Mouse (Mus musculus) thymus, postnatal 14 days (tissue): ENCODE results near the gene Efcab5.
"Not testable (repeated sequence)": the region's sequence is repeated elsewhere in the genome, so short reads cannot be mapped to it uniquely, and the experiment has no call there.

Experiments used
- DNase-seq: peaks from one replicate; pipeline ENCODE4 v3.0.0; 2021

Gene Efcab5

DNA sequence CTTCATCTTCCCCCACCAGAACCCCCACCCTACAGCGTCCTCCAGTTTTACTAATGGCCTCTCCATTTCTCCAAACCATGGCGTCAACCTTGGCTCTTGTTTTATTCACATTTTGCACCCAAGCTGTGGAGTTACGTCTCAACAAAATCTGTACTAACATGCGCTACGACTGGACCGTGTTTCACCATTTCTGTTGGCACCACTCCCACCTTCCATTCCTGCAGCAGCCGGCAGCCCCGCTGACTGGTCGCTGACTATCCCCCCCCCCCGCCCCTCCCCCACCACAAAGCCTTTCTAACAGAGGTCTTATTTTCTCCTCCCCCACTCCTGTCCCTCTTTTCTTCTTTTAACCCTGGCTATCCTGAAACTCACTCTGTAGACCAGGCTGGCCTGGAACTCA, 93.6 kb downstream of the Efcab5 start:
- DNase-seq, result no peak

DNA sequence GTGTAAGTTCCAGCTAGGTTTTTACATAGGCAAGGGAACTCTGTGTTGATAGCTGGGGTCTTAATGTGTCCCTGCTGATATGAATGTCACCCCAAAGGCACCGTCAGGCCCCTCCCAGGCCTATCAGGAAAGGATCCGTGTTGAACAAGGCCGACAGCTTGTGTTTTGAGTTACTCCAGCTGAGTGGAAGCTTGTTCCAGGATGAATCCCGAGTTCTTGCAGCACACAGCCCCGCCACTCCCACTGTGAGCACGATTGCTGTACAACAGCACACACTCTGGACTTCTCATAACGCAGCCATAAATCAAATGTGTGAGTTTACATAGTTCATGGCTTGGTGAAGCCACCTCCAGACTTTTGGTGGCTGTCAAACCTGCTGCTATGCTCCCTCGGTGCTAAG, 94.6 kb downstream of the Efcab5 start:
- DNase-seq, result no peak

DNA sequence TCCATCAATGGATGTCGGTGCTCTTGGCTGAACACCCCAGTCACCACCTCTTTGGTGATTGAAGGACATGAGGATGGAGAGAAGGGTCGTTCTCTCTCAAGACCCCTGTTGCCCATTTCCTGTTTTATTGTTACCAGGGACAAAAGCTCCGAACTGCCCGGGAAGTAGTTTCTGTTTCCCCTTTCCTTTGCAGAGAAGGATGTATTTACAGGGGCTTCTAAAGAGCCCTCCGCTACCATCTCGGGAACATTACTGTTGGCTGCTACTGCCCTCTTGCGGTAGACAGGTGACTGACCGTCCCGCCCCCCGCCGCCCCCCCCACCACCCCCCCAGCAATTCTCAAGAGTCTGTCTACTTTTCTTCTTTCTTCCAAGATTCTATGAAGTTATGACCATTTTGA, 95.6 kb downstream of the Efcab5 start:
- peak; percentile 68 for DNase-seq

DNA sequence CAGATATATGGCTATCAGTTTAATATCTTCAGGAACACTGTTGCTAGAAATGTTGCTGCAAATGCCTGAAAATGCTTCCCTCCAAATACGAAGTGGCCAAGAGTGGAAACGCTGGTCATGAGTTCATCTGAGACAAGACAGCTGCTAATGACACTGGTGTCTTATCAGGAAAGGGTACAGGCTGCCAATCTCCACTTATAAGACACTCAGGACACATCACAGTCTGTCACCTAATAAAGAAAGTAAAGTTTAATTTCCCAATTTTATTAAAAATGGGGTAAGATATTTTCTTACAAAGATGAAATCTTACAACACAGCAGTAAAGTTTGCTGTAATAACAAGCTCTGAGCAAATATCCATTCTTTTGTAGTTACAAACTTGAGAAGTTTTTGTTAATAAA, 99.6 kb downstream of the Efcab5 start:
- DNase-seq, result no peak

DNA sequence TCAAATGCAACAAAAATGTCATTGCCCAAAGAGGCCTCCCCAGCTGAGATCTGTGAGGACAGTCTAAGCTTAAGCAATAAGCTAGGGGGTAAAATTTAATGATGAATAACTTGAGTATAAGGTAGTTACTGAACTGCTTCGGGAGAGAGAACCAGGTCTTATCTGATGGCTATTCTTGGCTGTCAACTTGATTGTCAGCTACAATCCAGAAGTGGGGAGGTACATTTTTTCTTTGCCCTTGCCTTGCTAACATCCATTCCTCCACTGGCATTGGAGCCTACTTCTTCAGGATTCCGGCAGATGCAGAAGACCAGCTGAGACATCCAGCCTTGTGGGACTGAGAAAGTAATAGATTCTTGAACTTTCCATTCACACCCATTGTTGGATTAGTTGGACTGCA, 101.8 kb downstream of the Efcab5 start:
- no peak for DNase-seq

DNA sequence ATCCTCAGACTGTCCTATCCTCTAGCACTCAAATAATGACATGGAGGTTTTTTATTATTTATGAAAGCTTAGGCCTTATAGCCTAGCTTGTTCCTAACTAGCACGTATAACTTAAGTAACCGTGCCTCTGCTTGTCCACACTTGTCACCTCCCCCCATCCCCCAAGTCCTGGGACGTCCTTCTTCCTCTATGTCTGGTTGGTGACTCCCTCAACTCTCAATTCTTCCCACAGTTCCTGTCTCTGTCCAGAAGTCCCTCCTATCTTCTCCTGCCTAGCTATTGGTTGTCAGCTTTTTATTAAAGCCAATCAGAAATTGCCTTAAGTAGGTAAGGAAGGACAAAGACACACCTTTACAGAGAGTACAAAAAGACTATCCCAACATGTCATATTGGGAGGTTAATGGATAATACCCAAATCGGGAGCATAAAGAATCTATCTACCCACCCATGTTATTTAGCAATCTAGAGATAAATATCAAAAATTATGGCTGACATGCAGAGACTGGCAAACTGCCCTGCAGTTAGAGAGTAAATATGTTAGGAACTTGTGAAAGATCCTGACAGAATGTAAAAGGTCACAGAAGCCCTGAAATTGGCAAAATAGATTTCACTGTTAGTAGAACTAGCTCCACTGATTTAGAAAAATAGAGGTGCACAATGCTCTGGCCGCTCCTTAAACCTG, 104.6 kb downstream of the Efcab5 start:
- no peak for DNase-seq

DNA sequence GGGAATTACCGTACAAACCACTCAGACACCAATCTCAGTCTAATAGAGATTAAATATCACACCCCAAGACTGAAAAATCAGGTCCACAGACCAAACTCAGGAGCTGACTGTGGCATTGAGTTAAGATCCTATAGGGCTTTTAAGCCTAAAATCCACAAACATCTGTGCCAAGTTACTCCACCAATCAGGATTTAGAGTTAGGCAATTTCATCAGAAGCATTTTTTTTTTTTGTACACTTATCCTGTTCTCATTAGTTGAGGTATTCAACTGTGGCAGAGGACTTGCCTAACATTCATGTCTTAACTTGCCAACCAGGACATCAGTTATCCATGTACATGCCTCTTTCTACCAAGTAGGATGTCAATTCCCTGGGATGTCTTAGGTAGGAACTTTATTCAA, 109.4 kb downstream of the Efcab5 start:
- DNase-seq, result no peak

DNA sequence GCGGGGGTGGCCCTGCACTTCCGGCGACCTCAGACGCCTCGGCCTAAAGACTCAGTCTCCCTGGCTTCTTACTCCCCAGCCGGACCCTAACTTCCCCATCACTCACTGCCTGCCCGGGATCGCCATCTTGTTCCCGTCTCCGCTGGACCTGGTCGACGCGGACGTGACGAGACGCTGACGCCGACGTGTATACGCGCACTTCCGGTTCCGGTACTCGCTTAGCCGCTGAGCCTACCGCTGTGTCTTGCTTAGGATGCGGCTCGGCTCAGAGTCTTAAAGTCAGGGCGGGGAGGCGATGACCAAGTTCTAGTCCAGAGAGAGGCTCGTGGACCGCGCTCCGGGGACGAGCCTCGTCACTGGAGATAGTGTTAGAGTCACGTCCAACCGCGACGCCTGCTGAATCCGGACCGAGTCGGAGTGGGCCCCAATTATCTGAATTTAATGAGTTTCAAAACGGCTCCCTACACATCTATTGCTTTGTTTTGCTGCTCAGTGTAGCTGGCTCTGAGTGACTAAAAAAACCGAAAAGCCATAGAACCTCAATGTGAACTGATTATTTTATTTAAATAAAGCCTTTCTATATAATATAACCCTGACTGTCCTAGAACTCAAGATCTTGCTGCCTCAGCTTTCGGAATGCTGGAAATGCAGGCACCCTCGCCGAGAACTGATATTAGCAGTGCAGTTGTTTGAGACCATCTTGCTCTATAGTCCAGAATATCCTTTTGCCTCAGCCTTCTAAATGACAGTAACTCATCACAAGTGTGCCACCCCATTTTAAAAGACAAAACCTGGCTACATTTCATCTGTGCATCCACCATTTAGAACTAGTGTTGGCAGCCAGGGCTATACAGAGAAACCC, 110.3 kb downstream of the Efcab5 start, which contains the start of gene Nsrp1:
TSS of gene Nsrp1 (minus strand) at position 163 of the 862 bp plus-strand sequence.
- peak; percentile 92 for DNase-seq

DNA sequence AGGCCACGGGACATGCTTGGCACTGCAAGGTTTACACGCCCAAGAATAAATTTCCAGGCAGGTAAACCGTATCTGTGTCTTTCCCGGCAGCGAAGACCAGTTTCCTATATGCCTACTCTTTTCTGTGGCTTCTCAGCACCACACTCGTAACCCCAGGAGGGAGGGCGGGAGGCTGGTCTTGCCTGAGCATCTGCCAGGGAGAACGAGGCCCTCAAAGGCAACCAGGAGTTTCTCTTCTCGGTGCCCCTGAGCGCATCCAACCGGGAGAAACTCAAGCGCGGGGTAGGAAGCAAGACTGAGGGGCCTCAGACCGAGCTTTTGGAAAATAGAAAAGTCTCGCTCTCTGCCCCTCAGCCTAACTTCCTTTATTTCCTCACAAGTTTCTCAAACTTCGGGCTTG, 111.0 kb downstream of the Efcab5 start:
- DNase-seq, result peak; percentile 39

DNA sequence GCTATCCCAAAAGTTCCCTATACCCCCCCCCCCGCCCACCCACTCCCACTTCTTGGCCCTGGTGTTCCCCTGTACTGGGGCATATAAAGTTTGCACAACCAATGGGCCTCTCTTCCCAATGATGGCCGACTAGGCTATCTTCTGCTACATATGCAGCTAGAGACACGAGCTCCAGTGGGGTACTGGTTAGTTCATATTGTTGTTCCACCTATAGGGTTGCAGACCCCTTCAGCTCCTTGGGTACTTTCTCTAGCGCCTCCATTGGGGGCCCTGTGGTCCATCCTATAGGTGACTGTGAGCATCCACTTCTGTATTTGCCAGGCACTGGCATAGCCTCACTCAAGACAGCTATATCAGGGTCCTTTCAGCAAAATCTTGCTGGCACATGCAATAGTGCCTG, 111.4 kb downstream of the Efcab5 start:
- DNase-seq, result not testable (repeated sequence)

DNA sequence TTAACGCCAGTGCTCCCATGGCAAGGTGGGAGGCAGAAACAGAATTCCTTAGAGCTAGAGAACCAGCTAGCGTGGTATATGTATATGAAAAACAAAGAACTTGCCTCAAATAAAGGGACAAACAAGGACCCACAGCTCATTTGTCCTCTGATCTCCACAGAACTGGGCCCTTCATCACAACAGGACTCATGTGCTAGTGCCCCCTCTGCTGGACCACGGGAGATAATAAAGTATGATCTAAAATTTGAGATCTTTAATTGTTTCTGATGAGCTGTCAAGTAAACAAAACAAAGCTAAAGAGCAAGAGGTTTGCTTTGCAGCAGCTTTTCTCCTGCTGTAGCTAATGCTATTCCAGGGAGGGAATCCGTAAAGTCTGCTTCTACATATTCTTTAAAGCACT, 118.0 kb downstream of the Efcab5 start:
- peak; percentile 9 for DNase-seq

DNA sequence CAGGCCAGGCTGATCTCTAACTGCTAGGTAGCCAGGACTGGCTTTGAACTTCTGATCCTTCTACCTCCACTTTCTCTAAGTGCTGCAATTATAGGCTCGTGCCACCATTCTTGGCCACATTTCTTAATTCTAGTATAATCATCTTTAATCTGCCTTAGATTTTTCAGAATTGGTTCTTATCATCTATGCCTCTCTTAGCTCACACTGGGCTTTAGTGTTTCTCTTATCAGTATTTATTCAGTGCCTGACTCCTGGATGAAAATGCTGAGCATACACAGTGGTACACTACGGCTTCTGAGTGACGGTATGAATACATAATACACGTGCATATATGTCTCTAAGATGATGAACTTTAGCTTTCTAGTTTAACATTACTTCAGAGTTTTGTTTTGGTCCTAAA, 119.9 kb downstream of the Efcab5 start:
- DNase-seq, result no peak

DNA sequence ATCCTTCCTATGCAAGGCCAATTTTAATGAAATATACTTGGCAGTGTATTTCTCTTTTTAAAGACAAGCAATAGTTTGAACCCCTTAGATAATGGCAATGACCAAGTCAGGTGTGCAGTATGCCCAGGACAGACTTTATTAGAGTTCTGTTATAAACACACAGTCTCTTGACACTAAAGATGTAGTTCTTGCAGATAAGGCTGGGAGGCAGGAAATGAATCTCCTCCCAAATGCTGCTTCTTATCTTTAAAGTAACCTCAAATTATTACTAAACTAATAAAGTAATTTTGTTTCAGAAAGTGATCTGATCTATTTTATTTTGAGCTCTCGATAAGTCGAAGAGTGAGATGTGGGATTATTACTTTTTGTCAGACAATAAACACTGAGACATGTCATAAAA, 125.4 kb downstream of the Efcab5 start:
- no peak for DNase-seq

DNA sequence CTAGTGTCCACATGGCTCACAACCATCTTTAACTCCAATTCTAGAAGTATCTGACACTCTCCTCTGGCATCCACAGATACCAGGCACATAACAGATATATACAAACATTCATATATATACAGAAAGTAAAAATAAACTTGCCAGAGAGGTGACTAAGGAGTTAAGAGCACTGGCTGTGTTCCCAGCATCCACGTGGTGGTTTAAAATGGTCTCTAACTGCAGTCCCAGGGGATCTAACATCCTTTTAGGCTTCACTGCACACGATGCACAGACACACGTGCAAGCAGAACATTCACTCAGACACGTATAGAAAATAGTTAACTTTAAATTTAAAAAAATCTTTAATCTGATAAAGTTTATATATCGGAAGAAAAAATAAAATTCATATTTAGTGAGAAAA, 126.8 kb downstream of the Efcab5 start:
- DNase-seq, result no peak

DNA sequence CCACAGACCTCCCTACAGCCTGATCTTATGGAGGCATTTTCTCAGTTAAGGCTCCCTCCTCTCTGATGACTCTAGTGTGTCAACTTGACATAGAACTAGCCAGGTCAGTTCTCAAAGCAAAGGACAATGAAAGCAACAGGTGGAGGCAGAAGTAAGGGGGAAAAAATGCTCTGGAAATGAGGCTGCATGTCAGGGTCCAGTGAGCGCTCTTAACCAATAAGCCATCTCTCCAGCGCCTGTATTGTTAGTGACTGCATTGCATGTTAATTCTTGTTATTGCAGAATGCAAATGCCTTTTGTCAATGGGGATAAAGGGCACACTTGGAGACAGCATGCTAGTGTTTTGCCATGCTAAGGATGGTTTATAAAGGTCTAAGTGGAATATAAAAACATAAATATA, 146.0 kb downstream of the Efcab5 start:
- DNase-seq, result no peak

DNA sequence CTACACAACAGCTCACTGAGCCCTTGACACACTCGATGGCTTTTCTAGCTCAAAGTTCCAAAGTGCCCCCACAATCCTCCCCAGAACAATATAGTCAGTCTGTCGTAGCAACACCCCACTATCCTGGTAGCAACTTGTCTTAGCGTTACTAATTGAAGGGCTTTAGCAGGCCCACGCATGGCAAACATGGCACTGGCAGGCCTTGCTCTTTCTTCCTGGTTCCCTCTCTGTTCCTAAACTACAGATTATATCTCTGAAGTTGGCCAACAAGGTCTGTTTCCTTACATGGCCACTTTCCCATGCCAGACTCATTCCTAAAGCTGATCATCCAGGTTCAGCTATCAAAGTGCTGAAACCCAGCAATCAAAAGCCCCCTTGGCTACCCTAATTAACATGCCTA, 146.9 kb downstream of the Efcab5 start:
- no peak for DNase-seq
